Mouse (Mus musculus): Measurements from ENCODE around the gene Tfip11. TPM values are rescaled to one million over a fixed set of nuclear protein-coding genes. Genes with fewer than 3 reads are reported as not detected.

The Tfip11 gene
- 33.0 and 35.2 TPM in 2 replicates for total RNA-seq (2021)
- long read RNA-seq, experiment 1, transcript Tfip11-201 (14 exons, 3,560 nt): major isoform, 26 of 44 reads
- long read RNA-seq, experiment 1, partial matches to known transcripts: 12 of 44 reads
- long read RNA-seq, experiment 1, other reads (novel, unspliced or antisense): 6 of 44 reads
- long read RNA-seq, experiment 2, transcript Tfip11-201 (14 exons, 3,560 nt): major isoform, 22 of 35 reads
- long read RNA-seq, experiment 2, partial matches to known transcripts: 2 of 35 reads
- long read RNA-seq, experiment 2, other reads (novel, unspliced or antisense): 11 of 35 reads

GRCm38 (mm10) chr5:112325546-112326445, at the start of gene Tfip11:
TSS of gene Tfip11 (plus strand) at chr5:112326358.
- DNase-seq: peak; percentile 98

GRCm38 (mm10) chr5:112276907-112277348, 49.2 kb upstream of the Tfip11 start:
- DNase-seq: no peak

- no peak for DNase-seq
These were observed 48.2 kb upstream of the Tfip11 start for GRCm38 (mm10) chr5:112277906-112278470.

- peak; percentile 78 for DNase-seq
These were observed 46.8 kb upstream of the Tfip11 start for GRCm38 (mm10) chr5:112279181-112280021.

GRCm38 (mm10) chr5:112280151-112280550, 46.0 kb upstream of the Tfip11 start:
- peak; percentile 49 for DNase-seq

- peak; percentile 59 for DNase-seq
These were observed 45.1 kb upstream of the Tfip11 start for GRCm38 (mm10) chr5:112280863-112281660.

- no peak for DNase-seq
These were observed 44.5 kb upstream of the Tfip11 start for GRCm38 (mm10) chr5:112281676-112282075.

GRCm38 (mm10) chr5:112282123-112282779, 43.9 kb upstream of the Tfip11 start:
- no peak for DNase-seq

- peak; percentile 4 for DNase-seq
These were observed 43.2 kb upstream of the Tfip11 start for GRCm38 (mm10) chr5:112282780-112283482.

GRCm38 (mm10) chr5:112283543-112284202, 42.5 kb upstream of the Tfip11 start:
- peak; percentile 45 for DNase-seq

- peak; percentile 20 for DNase-seq
These were observed 42.0 kb upstream of the Tfip11 start for GRCm38 (mm10) chr5:112284203-112284582.

GRCm38 (mm10) chr5:112285548-112286085, 40.5 kb upstream of the Tfip11 start:
- no peak for DNase-seq

- no peak for DNase-seq
These were observed 39.6 kb upstream of the Tfip11 start for GRCm38 (mm10) chr5:112286608-112286983.

GRCm38 (mm10) chr5:112286984-112287641, 39.0 kb upstream of the Tfip11 start:
- DNase-seq: no peak

- DNase-seq: no peak
These were observed 38.5 kb upstream of the Tfip11 start for GRCm38 (mm10) chr5:112287652-112288051.

GRCm38 (mm10) chr5:112288193-112289141, 37.7 kb upstream of the Tfip11 start:
- no peak for DNase-seq

- DNase-seq: peak; percentile 84
These were observed 36.9 kb upstream of the Tfip11 start for GRCm38 (mm10) chr5:112289236-112289635.

Data from adrenal gland, postnatal 14 days (tissue).